Mouse (Mus musculus) hindbrain, embryonic 11.5 days (tissue): ENCODE data around the gene Sarnp. TPM values are rescaled to one million over a fixed set of nuclear protein-coding genes. Genes with fewer than 3 reads are reported as not detected.

ENCODE experiments used
- polyA plus RNA-seq: library from polyadenylated mRNA; unstranded; fragments of >200 nt; fragmentation: Nextera tagmentation; extraction: Ambion mirVana; gene quantifications from 2 replicates; pipeline ENCODE4 v1.2.1, GENCODE M21; 2014

Sarnp gene
- polyA plus RNA-seq, 1 experiment from 2014 or later, result 286 TPM

Other genes starting within 250 kb of the Sarnp start
- 4.6 and 7.0 TPM in 2 replicates for gene Erbb3, start 227.7 kb upstream of the Sarnp start, polyA plus RNA-seq
- 596 and 615 TPM in 2 replicates for gene Rps26, start 190.6 kb upstream of the Sarnp start, polyA plus RNA-seq
- 4.3 and 4.9 TPM in 2 replicates for gene Ikzf4, start 171.3 kb upstream of the Sarnp start, polyA plus RNA-seq
- 12.0 and 14.8 TPM in 2 replicates for gene Suox, start 143.3 kb upstream of the Sarnp start, polyA plus RNA-seq
- 76.0 and 83.0 TPM in 2 replicates for gene Rab5b, start 121.1 kb upstream of the Sarnp start, polyA plus RNA-seq
- gene Pmel, start 113.1 kb upstream of the Sarnp start, polyA plus RNA-seq, result 4.5 and 5.8 TPM in 2 replicates
- 75.2 and 86.5 TPM in 2 replicates for gene Cdk2, start 112.3 kb upstream of the Sarnp start, polyA plus RNA-seq
- gene Dgka, start 72.5 kb upstream of the Sarnp start, polyA plus RNA-seq, result 5.0 and 6.2 TPM in 2 replicates
- gene Pym1, start 69.4 kb upstream of the Sarnp start, polyA plus RNA-seq, result 44.5 and 48.3 TPM in 2 replicates
- 0.27 and 0.49 TPM in 2 replicates for gene Mmp19, start 26.4 kb upstream of the Sarnp start, polyA plus RNA-seq
- 31.8 and 34.7 TPM in 2 replicates for gene Dnajc14, start 13.3 kb upstream of the Sarnp start, polyA plus RNA-seq
- gene Tmem198b, start 13.0 kb upstream of the Sarnp start, polyA plus RNA-seq, result 14.2 and 16.3 TPM in 2 replicates
- 64.8 and 66.4 TPM in 2 replicates for gene Ormdl2, start 4.3 kb downstream of the Sarnp start, polyA plus RNA-seq
- gene Gdf11, start 74.4 kb downstream of the Sarnp start, polyA plus RNA-seq, result 10.5 and 11.5 TPM in 2 replicates
- gene Cd63, start 83.7 kb downstream of the Sarnp start, polyA plus RNA-seq, result 215 and 216 TPM in 2 replicates
- 11.6 and 12.1 TPM in 2 replicates for gene Rdh5, start 105.6 kb downstream of the Sarnp start, polyA plus RNA-seq
- gene Bloc1s1, start 106.7 kb downstream of the Sarnp start, polyA plus RNA-seq, result 260 and 269 TPM in 2 replicates
- 1.7 and 3.0 TPM in 2 replicates for gene Itga7, start 116.5 kb downstream of the Sarnp start, polyA plus RNA-seq
- not detected in 2 replicates for gene Mettl7b, start 143.7 kb downstream of the Sarnp start, polyA plus RNA-seq
- gene Olfr9, start 172.1 kb downstream of the Sarnp start, polyA plus RNA-seq, result not detected in 2 replicates
- not detected in 2 replicates for gene Olfr763, start 193.5 kb downstream of the Sarnp start, polyA plus RNA-seq
- gene Olfr764-ps1, start 222.6 kb downstream of the Sarnp start, polyA plus RNA-seq, result not detected in 2 replicates
- not detected in 2 replicates for gene Olfr765, start 232.7 kb downstream of the Sarnp start, polyA plus RNA-seq